Mouse (Mus musculus): ENCODE measurements around the gene Acacb.

Gene Acacb

DNA sequence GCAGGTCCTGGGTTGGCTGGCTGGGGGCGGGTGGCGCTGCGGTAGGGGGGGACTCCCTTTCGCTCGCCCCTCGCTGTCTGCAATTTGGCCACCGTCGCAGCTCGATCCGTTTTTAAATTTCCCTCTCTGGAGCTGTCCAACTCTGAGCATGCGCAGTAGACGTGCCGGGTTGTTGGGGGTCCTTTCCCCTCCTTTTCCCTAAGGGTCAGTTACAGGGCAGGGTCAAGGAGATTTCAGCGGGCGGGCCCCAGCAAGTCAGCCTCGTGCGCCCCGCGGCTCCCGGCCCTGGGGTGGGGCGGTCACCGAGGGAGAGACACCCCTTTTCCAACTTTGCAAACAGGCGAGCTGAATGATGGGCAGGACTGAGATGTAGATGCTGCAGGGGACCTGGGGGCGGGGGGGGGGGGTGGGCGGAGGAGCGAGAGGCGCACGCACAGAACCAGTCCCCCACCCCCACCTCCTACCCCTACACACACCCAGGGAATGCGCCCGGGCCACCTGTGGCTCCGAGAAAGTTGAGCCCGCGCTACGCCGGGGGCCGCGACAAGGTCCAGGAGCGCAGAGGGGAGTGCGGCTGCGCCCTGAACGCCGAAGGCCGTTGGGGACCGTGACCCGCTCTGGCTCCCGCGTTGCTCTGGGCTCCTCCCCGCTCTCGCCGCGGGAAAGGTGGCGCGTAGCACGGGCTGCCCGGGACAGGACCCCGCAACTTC lies 127.5 kb downstream of the Acacb start, which contains the start of gene Foxn4:
Gene Foxn4, minus strand, starts transcription at position 115 of the 710 bp plus-strand sequence.
- no peak for DNase-seq

- DNase-seq, result no peak
Observed at GRCm38 (mm10) chr5:114275339-114275738, 129.0 kb downstream of the Acacb start.

DNA sequence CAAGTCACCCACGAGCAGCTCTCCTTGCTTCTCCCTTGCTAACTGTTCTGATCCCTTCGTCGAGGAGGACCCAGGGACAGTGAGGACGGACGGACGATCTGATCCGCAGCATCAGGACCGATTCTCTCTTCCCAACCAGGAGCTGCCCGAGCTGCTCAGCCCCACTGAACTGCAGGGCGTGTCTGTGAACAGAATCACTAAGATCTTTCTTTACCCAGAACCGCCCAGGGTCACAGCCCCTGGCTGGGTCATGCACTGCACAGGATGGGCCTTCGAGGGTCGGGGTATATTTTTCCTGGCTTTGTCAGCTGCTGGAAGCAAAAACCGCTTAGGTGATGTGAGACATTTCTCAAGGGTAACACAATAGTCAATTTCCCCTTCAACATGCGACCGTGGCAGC lies 129.7 kb downstream of the Acacb start:
- no peak for DNase-seq

- no peak for DNase-seq
Observed at GRCm38 (mm10) chr5:114279382-114280143, 133.2 kb downstream of the Acacb start.

- no peak for DNase-seq
Observed at GRCm38 (mm10) chr5:114282346-114282745, 136.0 kb downstream of the Acacb start.

GRCm38 (mm10) chr5:114284604-114285397 lies 138.5 kb downstream of the Acacb start:
- DNase-seq, result no peak

DNA sequence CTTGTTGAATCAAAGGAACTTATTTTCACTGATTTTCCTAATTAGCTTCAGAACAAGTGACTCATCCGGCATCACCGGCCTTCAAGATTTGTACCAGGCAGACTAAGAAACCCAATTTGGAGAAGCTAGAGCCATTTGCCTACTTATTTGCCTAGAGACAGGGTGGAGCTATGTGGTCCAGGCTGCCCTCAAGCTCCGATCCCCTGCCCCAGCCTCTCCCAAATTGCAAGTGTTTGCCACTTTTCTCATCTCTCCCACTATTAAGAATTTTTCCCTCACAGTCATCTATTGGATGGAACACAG lies 139.0 kb downstream of the Acacb start:
- no peak for DNase-seq

DNA sequence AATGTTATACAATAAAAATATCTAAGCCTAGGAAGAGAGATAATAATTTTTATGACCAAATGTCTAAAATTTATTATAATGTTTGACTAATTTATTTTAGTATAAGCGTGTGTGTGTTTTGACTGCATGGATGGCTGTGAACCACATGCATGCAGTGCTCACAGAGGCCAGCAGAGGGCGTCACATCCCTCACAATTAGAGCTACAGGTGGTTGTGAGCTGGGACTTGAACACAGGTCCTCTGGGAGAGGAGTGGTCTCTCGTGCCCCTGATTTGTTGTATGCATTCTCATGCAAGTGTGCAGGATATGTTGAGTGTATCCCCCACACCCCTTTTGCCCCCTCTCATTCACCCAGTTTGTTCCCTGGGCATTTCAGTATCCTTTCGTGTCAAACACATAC lies 139.8 kb downstream of the Acacb start:
- no peak for DNase-seq

DNA sequence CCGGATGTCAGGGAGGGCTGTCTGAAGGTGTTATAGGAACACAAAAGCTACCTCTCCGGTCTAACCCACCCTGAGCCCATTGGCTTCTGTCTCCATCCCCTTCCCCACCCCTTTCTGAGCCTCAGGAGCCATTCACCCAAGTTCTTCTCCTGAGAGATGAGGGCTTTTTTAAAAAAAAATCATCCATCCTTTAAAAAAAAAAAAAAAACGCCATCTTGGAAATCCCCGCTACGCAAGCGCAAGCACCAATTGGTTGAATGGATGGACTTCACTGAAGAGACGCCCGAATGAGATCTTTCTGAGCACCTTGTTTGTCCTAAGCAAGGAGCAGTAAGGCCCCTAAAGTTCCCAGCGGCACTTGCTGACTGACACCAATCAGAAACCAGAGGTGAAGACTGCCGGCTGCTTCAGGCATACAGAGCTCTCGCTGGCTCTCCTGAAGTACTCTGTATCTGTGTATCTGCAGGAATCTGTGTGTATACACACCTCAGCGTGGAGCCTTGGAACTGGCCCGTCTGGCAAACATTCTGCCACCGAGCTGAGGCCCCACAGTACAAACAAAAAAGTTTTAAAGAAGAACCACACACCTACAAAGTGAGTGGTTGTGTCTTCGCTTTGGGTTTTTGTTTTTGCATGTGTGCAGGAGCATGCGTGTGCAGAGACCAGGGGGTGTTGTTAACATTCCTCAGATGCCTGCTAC lies 140.7 kb downstream of the Acacb start:
- no peak for DNase-seq

DNA sequence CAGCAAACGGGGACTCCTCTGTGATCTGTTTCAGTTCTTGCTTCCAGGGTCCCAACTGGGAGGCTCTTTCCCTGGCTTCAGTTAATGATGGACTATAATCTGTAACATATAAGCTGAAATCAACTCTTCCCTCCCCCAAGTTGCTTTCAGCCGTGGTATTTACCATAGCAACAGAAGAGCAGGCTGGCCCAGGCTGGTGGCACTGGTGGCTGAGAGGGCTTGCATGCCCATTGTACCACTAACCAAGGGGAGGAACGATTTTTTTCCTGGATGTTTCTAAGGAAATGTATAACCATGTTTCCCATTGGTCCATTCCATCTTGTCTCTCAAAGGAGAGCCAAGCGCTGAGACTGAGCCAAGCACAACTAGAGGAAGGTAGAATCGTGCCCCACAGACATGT lies 142.1 kb downstream of the Acacb start:
- no peak for DNase-seq

DNA sequence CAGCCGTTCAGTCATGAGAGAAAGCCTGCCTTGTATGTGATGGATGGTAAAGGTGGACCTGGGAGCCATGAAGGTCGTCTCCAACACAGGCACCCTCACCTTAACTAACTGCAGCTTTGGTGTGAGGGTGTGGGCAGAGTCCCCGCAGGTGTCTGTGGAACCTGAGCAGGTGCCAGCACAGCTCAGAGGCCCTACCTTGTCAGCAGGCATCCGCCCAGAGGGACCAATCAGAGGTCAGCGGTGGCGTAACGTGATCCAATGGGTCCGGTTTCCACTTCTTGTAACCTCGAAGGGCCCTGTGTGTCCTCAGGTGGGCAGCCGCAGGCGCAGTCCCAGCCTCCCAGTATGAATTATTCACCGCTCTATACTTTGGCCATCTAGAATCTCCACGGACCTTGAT lies 142.5 kb downstream of the Acacb start, which contains the start of gene Myo1h:
Gene Myo1h, plus strand, starts transcription at position 293 of the 400 bp plus-strand sequence.
- DNase-seq, result no peak

DNA sequence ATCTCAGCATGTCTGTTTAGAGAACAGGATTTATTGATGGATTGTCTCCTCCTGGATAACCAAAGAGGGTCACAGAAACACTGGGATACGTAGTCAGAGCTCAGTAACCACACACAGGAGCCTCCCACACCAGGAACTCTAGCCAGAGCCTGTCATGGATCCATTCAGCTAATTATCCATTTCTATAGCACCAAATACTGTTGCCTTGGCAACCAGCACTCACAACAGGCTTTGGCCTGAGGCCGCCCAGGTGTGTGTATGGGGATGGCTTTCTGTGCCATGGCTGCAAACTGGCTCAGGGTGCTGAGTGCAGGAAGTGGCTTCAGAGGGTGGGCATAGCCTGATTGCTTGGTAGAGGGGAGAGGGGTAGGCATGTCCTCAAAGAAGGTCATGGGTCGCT lies 143.7 kb downstream of the Acacb start:
- no peak for DNase-seq

- no peak for DNase-seq
Observed at GRCm38 (mm10) chr5:114296693-114297631, 150.6 kb downstream of the Acacb start.

DNA sequence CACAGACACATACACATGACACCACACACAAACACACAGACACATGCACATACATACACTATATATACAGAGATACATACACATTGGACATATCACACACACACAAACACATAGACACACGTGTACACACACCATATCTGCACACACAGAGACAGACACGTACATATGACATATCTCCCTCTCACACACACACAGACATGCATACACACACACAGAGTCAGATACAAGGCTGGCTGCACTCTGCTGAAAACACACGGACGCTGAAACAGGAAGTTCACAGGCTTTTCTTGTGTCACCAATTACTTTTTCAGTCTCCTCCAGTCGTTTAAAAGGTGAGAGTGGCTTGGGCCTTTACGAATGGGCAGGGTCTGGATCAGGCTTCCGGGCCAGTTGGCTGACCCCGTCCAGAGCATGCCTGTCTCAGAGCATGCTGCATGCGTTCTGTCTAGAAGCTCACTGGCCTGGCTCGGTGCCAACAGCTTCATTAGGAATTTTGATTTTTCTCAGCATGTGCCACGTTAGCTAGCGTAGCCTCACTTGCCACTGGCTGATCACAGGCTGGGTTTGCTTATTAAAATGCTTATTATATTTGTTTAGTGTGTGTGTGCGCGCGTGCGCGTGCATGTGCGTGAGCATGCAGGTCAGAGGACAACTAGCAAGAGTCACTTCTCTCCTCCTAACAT lies 152.0 kb downstream of the Acacb start:
- DNase-seq, result no peak

- DNase-seq, result no peak
Observed at GRCm38 (mm10) chr5:114299156-114299855, 153.0 kb downstream of the Acacb start.

- DNase-seq, result no peak
Observed at GRCm38 (mm10) chr5:114299883-114300610, 153.7 kb downstream of the Acacb start.

All from thymus, postnatal 25 days (tissue).